Mouse (Mus musculus) urinary bladder, postnatal 0 days (tissue): Measurements from ENCODE around the gene Sdhc. TPM values are rescaled to one million over a fixed set of nuclear protein-coding genes. Genes with fewer than 3 reads are reported as not detected.

Experiments
- microRNA-seq: library from miRNA; unstranded; fragments of <30 nt; microRNA quantifications from one replicate; pipeline ENCODE4, GENCODE M21; 2016
- polyA plus RNA-seq: library from polyadenylated mRNA; unstranded; fragments of >200 nt; fragmentation: Nextera tagmentation; extraction: Ambion mirVana; gene quantifications from 2 replicates; pipeline ENCODE4 v1.2.1, GENCODE M21; 2015

The Sdhc gene
- 266 and 286 TPM in 2 replicates for polyA plus RNA-seq

DNA sequence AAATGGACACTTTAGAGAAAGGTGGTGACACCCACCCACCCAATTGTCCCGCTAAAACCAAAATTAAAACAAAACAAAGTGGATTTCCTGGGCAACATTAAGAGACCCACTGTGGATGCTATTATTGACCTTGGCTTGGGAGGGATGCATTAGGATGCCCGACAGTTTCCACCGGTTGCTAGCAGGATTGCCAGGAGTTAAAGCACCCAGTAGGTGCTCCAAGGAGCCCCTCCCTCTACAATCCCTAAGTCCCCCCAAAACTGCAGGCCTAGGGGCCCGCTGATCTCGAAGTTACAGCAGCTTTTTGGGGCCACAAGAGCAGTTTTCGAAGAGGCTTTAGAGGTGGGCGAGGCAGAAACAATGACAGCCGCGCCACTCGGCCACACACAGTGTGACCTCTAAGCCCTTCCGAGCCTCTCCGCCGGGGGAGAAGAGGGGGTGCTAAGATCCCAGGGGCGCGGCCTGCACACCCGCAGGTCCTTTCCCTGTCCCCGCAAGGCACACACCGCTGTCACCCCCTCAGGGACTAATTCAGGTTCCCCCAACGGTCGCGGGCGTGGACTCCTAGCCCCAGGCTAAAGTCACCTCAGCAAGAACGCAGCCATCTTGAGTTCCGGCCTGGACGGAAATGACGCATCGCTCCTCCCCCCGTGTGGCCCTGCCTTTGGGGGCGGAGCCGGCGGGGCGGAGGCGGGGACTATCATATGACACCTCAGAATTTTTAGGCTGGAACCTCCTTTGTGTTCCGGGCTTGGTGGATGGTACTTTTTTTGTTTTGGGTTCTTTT is at the start of gene Sdhc, which contains the start of gene Mpz:
TSS of gene Sdhc (minus strand) at position 630 of the 787 bp plus-strand sequence.
TSS of gene Mpz (plus strand) at position 738 of the 787 bp plus-strand sequence.

DNA sequence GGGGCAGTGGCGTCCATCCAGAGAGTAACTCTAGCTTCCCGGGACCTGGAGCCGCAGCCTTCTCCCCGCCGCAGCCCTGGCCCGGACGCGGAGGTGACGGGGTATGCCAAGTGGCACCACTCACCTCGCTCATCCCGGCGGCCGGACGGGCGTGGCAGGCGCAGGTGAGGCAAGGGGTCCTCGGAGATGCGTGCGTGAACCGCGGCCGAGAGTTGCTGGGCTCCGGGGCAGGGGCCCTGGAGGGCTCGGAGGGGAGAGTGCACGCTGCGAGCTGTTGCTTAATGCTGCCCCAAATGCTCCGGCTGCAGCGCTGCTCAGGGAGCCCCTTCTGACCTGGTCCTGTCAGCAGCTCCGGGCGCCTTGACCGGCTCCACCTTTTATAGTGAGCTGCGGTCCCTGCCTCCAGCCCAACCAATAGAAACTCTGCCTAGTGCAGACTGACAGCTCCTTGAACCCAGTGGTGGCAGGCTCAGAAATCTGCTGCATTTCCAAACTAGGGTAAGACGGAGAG is 45.5 kb upstream of the Sdhc start, which contains the start of gene Pcp4l1:
TSS of gene Pcp4l1 (minus strand) at position 382 of the 511 bp plus-strand sequence.

DNA sequence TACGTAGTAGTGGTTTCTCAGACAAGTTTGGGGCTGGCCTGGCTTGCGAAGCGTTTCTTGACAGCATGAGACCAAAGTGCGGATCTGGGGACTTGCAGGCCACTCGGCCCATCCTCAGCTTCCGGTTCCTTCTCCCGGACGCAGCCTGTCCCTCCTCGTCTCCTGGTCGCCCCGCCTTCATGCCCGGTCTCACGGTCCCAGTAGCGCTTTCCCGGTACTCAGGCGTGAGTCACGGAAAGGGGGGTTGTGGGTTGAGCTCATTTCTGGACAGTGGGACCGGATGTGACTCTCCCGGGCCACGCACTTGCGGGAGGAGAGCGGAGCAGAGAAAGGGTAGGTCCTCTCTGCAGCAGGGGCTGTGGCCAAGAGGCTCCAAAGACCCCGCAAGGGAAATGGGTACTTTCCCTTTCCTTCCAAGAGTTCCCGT is 36.5 kb downstream of the Sdhc start, which contains the start of gene Cfap126:
TSS of gene Cfap126 (plus strand) at position 46 of the 427 bp plus-strand sequence.

Small RNA genes within 50 kb of the gene (microRNA-seq; reads per million reads assigned to microRNA genes)
- not detected for gene Gm27844

Other genes with a start within 250 kb of the Sdhc start
- gene Fcrlb, start 237.7 kb downstream of the Sdhc start, polyA plus RNA-seq: 0.53 TPM in 1 of 2 replicates, not detected in the other
- gene Fcrla, start 223.0 kb downstream of the Sdhc start, polyA plus RNA-seq: not detected in 2 replicates
- 10.2 and 22.7 TPM in 2 replicates for gene Fcgr2b, start 174.1 kb downstream of the Sdhc start, polyA plus RNA-seq
- gene Fcgr4, start 131.7 kb downstream of the Sdhc start, polyA plus RNA-seq: 3.7 and 8.1 TPM in 2 replicates
- gene Fcgr3, start 85.7 kb downstream of the Sdhc start, polyA plus RNA-seq: 37.7 and 90.2 TPM in 2 replicates
- gene Cfap126, start 36.7 kb downstream of the Sdhc start, polyA plus RNA-seq: 1.4 and 1.5 TPM in 2 replicates
- 1.6 and 1.7 TPM in 2 replicates for gene Mpz, start 108 bp upstream of the Sdhc start, polyA plus RNA-seq
- gene Pcp4l1, start 45.7 kb upstream of the Sdhc start, polyA plus RNA-seq: 246 and 265 TPM in 2 replicates
- 0.15 and 0.28 TPM in 2 replicates for gene Nr1i3, start 63.4 kb upstream of the Sdhc start, polyA plus RNA-seq
- 24.1 and 24.4 TPM in 2 replicates for gene Tomm40l, start 71.9 kb upstream of the Sdhc start, polyA plus RNA-seq
- gene Apoa2, start 74.5 kb upstream of the Sdhc start, polyA plus RNA-seq: 4.0 and 20.3 TPM in 2 replicates
- gene Fcer1g, start 83.8 kb upstream of the Sdhc start, polyA plus RNA-seq: 66.5 and 150 TPM in 2 replicates
- 4.6 and 5.8 TPM in 2 replicates for gene Adamts4, start 99.8 kb upstream of the Sdhc start, polyA plus RNA-seq
- gene Ndufs2, start 100.8 kb upstream of the Sdhc start, polyA plus RNA-seq: 196 and 216 TPM in 2 replicates
- gene B4galt3, start 119.7 kb upstream of the Sdhc start, polyA plus RNA-seq: 41.8 and 42.3 TPM in 2 replicates
- 23.1 and 24.7 TPM in 2 replicates for gene Ppox, start 130.6 kb upstream of the Sdhc start, polyA plus RNA-seq
- 29.3 and 30.5 TPM in 2 replicates for gene Usp21, start 137.4 kb upstream of the Sdhc start, polyA plus RNA-seq
- gene Ufc1, start 144.4 kb upstream of the Sdhc start, polyA plus RNA-seq: 69.1 and 82.7 TPM in 2 replicates
- 34.0 and 36.6 TPM in 2 replicates for gene Dedd, start 178.5 kb upstream of the Sdhc start, polyA plus RNA-seq
- gene Nit1, start 195.0 kb upstream of the Sdhc start, polyA plus RNA-seq: 31.4 and 33.0 TPM in 2 replicates
- 62.2 and 64.8 TPM in 2 replicates for gene Pfdn2, start 195.1 kb upstream of the Sdhc start, polyA plus RNA-seq
- 1.1 and 1.5 TPM in 2 replicates for gene Klhdc9, start 210.2 kb upstream of the Sdhc start, polyA plus RNA-seq
- gene Nectin4, start 219.5 kb upstream of the Sdhc start, polyA plus RNA-seq: 22.4 and 24.1 TPM in 2 replicates
- 2.1 and 4.7 TPM in 2 replicates for gene Arhgap30, start 238.4 kb upstream of the Sdhc start, polyA plus RNA-seq